Mouse (Mus musculus): ENCODE measurements at regions not wholly inside any gene's neighbourhood (a gene's known extent, or its start where the extent isn't known, plus 50 kb on each side); places are given as distances from the start of the nearest gene placed in this dataset. TPM values are rescaled to one million over a fixed set of nuclear protein-coding genes. Genes with fewer than 3 reads are reported as not detected.

- H3K4me1 ChIP-seq, result peaks cover 4% of the 10 kb centered on the region; the same call in 1 of the 2 replicates
- no peak overlapping the region for H3K4me2 ChIP-seq (replicated peaks)
- H3K27ac ChIP-seq, result no peak overlapping the region
- WGBS, result 80% methylated on average over 2 of the region's 2 CpGs
- H3K9ac ChIP-seq, result no peak overlapping the region
- H3K4me3 ChIP-seq, result no peak overlapping the region
- no peaks in the 10 kb centered on the region for H3K9me3 ChIP-seq
- no peak for ATAC-seq (ENCODE audit: insufficient number of reproducible peaks, insufficient read depth, low FRiP score, low TSS enrichment)
- H3K36me3 ChIP-seq, result no peaks in the 10 kb centered on the region
- H3K27me3 ChIP-seq, result no peaks in the 10 kb centered on the region
These were observed 263.9 kb downstream of the Gm19410 start for GRCm38 (mm10) chr8:36029445-36029844.

- peaks cover 4% of the 10 kb centered on the region; the same call in 1 of the 2 replicates for H3K4me1 ChIP-seq
- no peaks in the 10 kb centered on the region for H3K36me3 ChIP-seq
- H3K9me3 ChIP-seq, result no peaks in the 10 kb centered on the region
- H3K4me2 ChIP-seq (replicated peaks), result no peak overlapping the region
- WGBS, result 50% methylated on average over 3 of the region's 3 CpGs
- no peak for ATAC-seq (ENCODE audit: insufficient number of reproducible peaks, insufficient read depth, low FRiP score, low TSS enrichment)
- H3K27ac ChIP-seq, result no peak overlapping the region
- no peak overlapping the region for H3K4me3 ChIP-seq
- no peaks in the 10 kb centered on the region for H3K27me3 ChIP-seq
- no peak overlapping the region for H3K9ac ChIP-seq
These were observed 264.6 kb downstream of the Gm19410 start for GRCm38 (mm10) chr8:36030237-36030636.

GRCm38 (mm10) chr8:36031966-36032719 lies 266.6 kb downstream of the Gm19410 start:
- Histone ChIP-seq H3K4me1 (peaks cover 4% of the 10 kb centered on the region; the same call in 1 of the 2 replicates), H3K4me3 (no peak overlapping the region), H3K36me3 (no peaks in the 10 kb centered on the region), H3K27me3 (no peaks in the 10 kb centered on the region), H3K9me3 (no peaks in the 10 kb centered on the region), H3K4me2 (replicated peaks) (no peak overlapping the region), H3K27ac (no peak overlapping the region), H3K9ac (no peak overlapping the region)
- no peak for ATAC-seq (ENCODE audit: insufficient number of reproducible peaks, insufficient read depth, low FRiP score, low TSS enrichment)
- 68% methylated on average over 10 of the region's 10 CpGs for WGBS

- 88% methylated on average over 7 of the region's 7 CpGs for WGBS
- no peaks in the 10 kb centered on the region for H3K27me3 ChIP-seq
These were observed 269.7 kb downstream of the Gm19410 start for GRCm38 (mm10) chr8:36035339-36035738.

GRCm38 (mm10) chr8:36036271-36036670 lies 270.7 kb downstream of the Gm19410 start:
- no peak overlapping the region for H3K4me3 ChIP-seq
- H3K4me2 ChIP-seq (replicated peaks), result no peak overlapping the region
- H3K4me1 ChIP-seq, result no peaks in the 10 kb centered on the region
- H3K9me3 ChIP-seq, result no peaks in the 10 kb centered on the region
- WGBS, result 75% methylated on average over 6 of the region's 6 CpGs
- no peak overlapping the region for H3K9ac ChIP-seq
- no peak overlapping the region for H3K27ac ChIP-seq
- H3K27me3 ChIP-seq, result no peaks in the 10 kb centered on the region
- no peaks in the 10 kb centered on the region for H3K36me3 ChIP-seq
- no peak for ATAC-seq (ENCODE audit: insufficient number of reproducible peaks, insufficient read depth, low FRiP score, low TSS enrichment)

More at GRCm38 (mm10) chr8:36035339-36035738, 269.7 kb downstream of the Gm19410 start:
- Histone ChIP-seq H3K4me2 (replicated peaks) (no peak overlapping the region), H3K9me3 (no peaks in the 10 kb centered on the region), H3K4me3 (no peak overlapping the region), H3K27ac (no peak overlapping the region), H3K36me3 (no peaks in the 10 kb centered on the region), H3K9ac (no peak overlapping the region), H3K4me1 (no peaks in the 10 kb centered on the region)
- no peak for ATAC-seq (ENCODE audit: insufficient number of reproducible peaks, insufficient read depth, low FRiP score, low TSS enrichment)

GRCm38 (mm10) chr8:36041222-36041864 lies 275.8 kb downstream of the Gm19410 start:
- Histone ChIP-seq H3K9ac (no peak overlapping the region), H3K9me3 (no peaks in the 10 kb centered on the region), H3K27me3 (no peaks in the 10 kb centered on the region), H3K4me3 (no peak overlapping the region), H3K36me3 (no peaks in the 10 kb centered on the region), H3K4me2 (replicated peaks) (no peak overlapping the region), H3K27ac (no peak overlapping the region), H3K4me1 (no peaks in the 10 kb centered on the region)
- 68% methylated on average over 6 of the region's 6 CpGs for WGBS
- ATAC-seq (ENCODE audit: insufficient number of reproducible peaks, insufficient read depth, low FRiP score, low TSS enrichment), result no peak

- 88% methylated on average over 4 of the region's 4 CpGs for WGBS
- H3K36me3 ChIP-seq, result no peaks in the 10 kb centered on the region
- no peaks in the 10 kb centered on the region for H3K9me3 ChIP-seq
- no peak overlapping the region for H3K27ac ChIP-seq
- ATAC-seq (ENCODE audit: insufficient number of reproducible peaks, insufficient read depth, low FRiP score, low TSS enrichment), result no peak
- H3K4me2 ChIP-seq (replicated peaks), result no peak overlapping the region
- no peaks in the 10 kb centered on the region for H3K27me3 ChIP-seq
- H3K4me3 ChIP-seq, result no peak overlapping the region
- H3K4me1 ChIP-seq, result no peaks in the 10 kb centered on the region
- no peak overlapping the region for H3K9ac ChIP-seq
These were observed 277.0 kb downstream of the Gm19410 start for GRCm38 (mm10) chr8:36042594-36042993.

Small RNA genes in the stretch of these regions (microRNA-seq; reads per million reads assigned to microRNA genes)
- not detected for gene Gm22030

All from embryonic facial prominence, embryonic 12.5 days (tissue).